Mouse (Mus musculus): ENCODE measurements around the gene Lancl3. TPM values are rescaled to one million over a fixed set of nuclear protein-coding genes. Genes with fewer than 3 reads are reported as not detected.
"Not testable (repeated sequence)": the region's sequence is repeated elsewhere in the genome, so short reads cannot be mapped to it uniquely, and the experiment has no call there.

Gene Lancl3
- polyA plus RNA-seq, 1 experiment from 2014 or later: 0.29 TPM

- peak overlapping the region; percentile 21; the same call in 1 of the 2 replicates for H3K4me2 ChIP-seq (ENCODE audit: low read depth, low read length)
- H3K27ac ChIP-seq (replicated peaks; ENCODE audit: low read depth, low read length): no peak overlapping the region
- H3K4me3 ChIP-seq (ENCODE audit: low read depth, low read length): peak overlapping the region; percentile 55
- H3K27me3 ChIP-seq (ENCODE audit: control insufficient read depth, insufficient read depth, low read length): no peaks in the 10 kb centered on the region
- DNase-seq (ENCODE audit: low spot score): no peak
- no peaks in the 10 kb centered on the region for H3K36me3 ChIP-seq (replicated peaks; ENCODE audit: control insufficient read depth, insufficient read depth, low read depth, low read length)
- no peak for ATAC-seq (replicated peaks; ENCODE audit: insufficient number of reproducible peaks, low FRiP score, low TSS enrichment, low read depth)
- H3K4me1 ChIP-seq (ENCODE audit: control insufficient read depth, insufficient read depth, low read length): no peaks in the 10 kb centered on the region
- no peaks in the 10 kb centered on the region for H3K9me3 ChIP-seq (replicated peaks; ENCODE audit: control insufficient read depth, low read length)
- WGBS: 25% methylated on average over 8 of the region's 8 CpGs
- H3K9ac ChIP-seq (replicated peaks; ENCODE audit: low read length): no peak overlapping the region
Observed at GRCm38 (mm10) chrX:9271947-9272459, 72.3 kb downstream of the Lancl3 start.

- Histone ChIP-seq H3K9me3 (replicated peaks; ENCODE audit: control insufficient read depth, low read length) (no peaks in the 10 kb centered on the region), H3K4me1 (ENCODE audit: control insufficient read depth, insufficient read depth, low read length) (no peaks in the 10 kb centered on the region), H3K27ac (replicated peaks; ENCODE audit: low read depth, low read length) (no peak within 1 kb of the TSS), H3K4me3 (ENCODE audit: low read depth, low read length) (peak within 1 kb of the TSS; percentile 55), H3K4me2 (ENCODE audit: low read depth, low read length) (peak within 1 kb of the TSS; percentile 52), H3K9ac (replicated peaks; ENCODE audit: low read length) (peak within 1 kb of the TSS; percentile 65), H3K36me3 (replicated peaks; ENCODE audit: control insufficient read depth, insufficient read depth, low read depth, low read length) (no peaks in the 10 kb centered on the region), H3K27me3 (ENCODE audit: control insufficient read depth, insufficient read depth, low read length) (no peaks in the 10 kb centered on the region)
- 9% methylated on average over 39 of the region's 94 CpGs for WGBS
- DNase-seq (ENCODE audit: low spot score) (peak; percentile 57), ATAC-seq (replicated peaks; ENCODE audit: insufficient number of reproducible peaks, low FRiP score, low TSS enrichment, low read depth) (peak; percentile 93)
Observed at GRCm38 (mm10) chrX:9272460-9273361, 73.0 kb downstream of the Lancl3 start, which contains the start of gene Xk. Gene Xk, plus strand, starts transcription at chrX:9272756.

GRCm38 (mm10) chrX:9273377-9274002 lies 73.8 kb downstream of the Lancl3 start:
- Histone ChIP-seq H3K27me3 (ENCODE audit: control insufficient read depth, insufficient read depth, low read length) (no peaks in the 10 kb centered on the region), H3K36me3 (replicated peaks; ENCODE audit: control insufficient read depth, insufficient read depth, low read depth, low read length) (no peaks in the 10 kb centered on the region), H3K9ac (replicated peaks; ENCODE audit: low read length) (no peak overlapping the region), H3K4me2 (ENCODE audit: low read depth, low read length) (no peak overlapping the region), H3K4me1 (ENCODE audit: control insufficient read depth, insufficient read depth, low read length) (no peaks in the 10 kb centered on the region), H3K4me3 (ENCODE audit: low read depth, low read length) (peak overlapping the region; percentile 55; the same call in 1 of the 2 replicates), H3K9me3 (replicated peaks; ENCODE audit: control insufficient read depth, low read length) (no peaks in the 10 kb centered on the region), H3K27ac (replicated peaks; ENCODE audit: low read depth, low read length) (no peak overlapping the region)
- ATAC-seq (replicated peaks; ENCODE audit: insufficient number of reproducible peaks, low FRiP score, low TSS enrichment, low read depth): no peak
- no peak for DNase-seq (ENCODE audit: low spot score)
- WGBS: 53% methylated on average over 12 of the region's 12 CpGs

- 77% methylated on average over 8 of the region's 8 CpGs for WGBS
- Histone ChIP-seq H3K4me3 (ENCODE audit: low read depth, low read length) (no peak overlapping the region), H3K4me1 (ENCODE audit: control insufficient read depth, insufficient read depth, low read length) (no peaks in the 10 kb centered on the region), H3K27me3 (ENCODE audit: control insufficient read depth, insufficient read depth, low read length) (no peaks in the 10 kb centered on the region), H3K4me2 (ENCODE audit: low read depth, low read length) (no peak overlapping the region), H3K36me3 (replicated peaks; ENCODE audit: control insufficient read depth, insufficient read depth, low read depth, low read length) (no peaks in the 10 kb centered on the region), H3K9ac (replicated peaks; ENCODE audit: low read length) (no peak overlapping the region), H3K27ac (replicated peaks; ENCODE audit: low read depth, low read length) (no peak overlapping the region), H3K9me3 (replicated peaks; ENCODE audit: control insufficient read depth, low read length) (no peaks in the 10 kb centered on the region)
- ATAC-seq (replicated peaks; ENCODE audit: insufficient number of reproducible peaks, low FRiP score, low TSS enrichment, low read depth): no peak
- no peak for DNase-seq (ENCODE audit: low spot score)
Observed at GRCm38 (mm10) chrX:9274321-9274720, 74.6 kb downstream of the Lancl3 start.

- WGBS: no CpG with 5 or more reads among the region's 1 CpGs
- not testable (repeated sequence) for H3K27me3 ChIP-seq (ENCODE audit: control insufficient read depth, insufficient read depth, low read length); H3K4me3 ChIP-seq (ENCODE audit: low read depth, low read length); H3K9me3 ChIP-seq (replicated peaks; ENCODE audit: control insufficient read depth, low read length); H3K9ac ChIP-seq (replicated peaks; ENCODE audit: low read length); H3K4me1 ChIP-seq (ENCODE audit: control insufficient read depth, insufficient read depth, low read length); DNase-seq (ENCODE audit: low spot score); ATAC-seq (replicated peaks; ENCODE audit: insufficient number of reproducible peaks, low FRiP score, low TSS enrichment, low read depth); H3K4me2 ChIP-seq (ENCODE audit: low read depth, low read length); H3K36me3 ChIP-seq (replicated peaks; ENCODE audit: control insufficient read depth, insufficient read depth, low read depth, low read length); H3K27ac ChIP-seq (replicated peaks; ENCODE audit: low read depth, low read length)
Observed at GRCm38 (mm10) chrX:9283464-9283863, 83.8 kb downstream of the Lancl3 start, which contains the start of gene H2al1m. Gene H2al1m, plus strand, starts transcription at chrX:9283764.

GRCm38 (mm10) chrX:9293140-9293829 lies 93.6 kb downstream of the Lancl3 start:
- 83% methylated on average over 3 of the region's 4 CpGs for WGBS
- ATAC-seq (replicated peaks; ENCODE audit: insufficient number of reproducible peaks, low FRiP score, low TSS enrichment, low read depth): not testable (repeated sequence)

GRCm38 (mm10) chrX:9298413-9298864 lies 98.7 kb downstream of the Lancl3 start:
- no peaks in the 10 kb centered on the region for H3K27me3 ChIP-seq (ENCODE audit: control insufficient read depth, insufficient read depth, low read length)
- no peak overlapping the region for H3K9ac ChIP-seq (replicated peaks; ENCODE audit: low read length)
- ATAC-seq (replicated peaks; ENCODE audit: insufficient number of reproducible peaks, low FRiP score, low TSS enrichment, low read depth) (no peak), DNase-seq (ENCODE audit: low spot score) (no peak)
- no peak overlapping the region for H3K27ac ChIP-seq (replicated peaks; ENCODE audit: low read depth, low read length)
- WGBS: 93% methylated on average over 5 of the region's 5 CpGs
- H3K9me3 ChIP-seq (replicated peaks; ENCODE audit: control insufficient read depth, low read length): no peaks in the 10 kb centered on the region
- H3K36me3 ChIP-seq (replicated peaks; ENCODE audit: control insufficient read depth, insufficient read depth, low read depth, low read length): no peaks in the 10 kb centered on the region
- H3K4me2 ChIP-seq (ENCODE audit: low read depth, low read length): no peak overlapping the region
- no peaks in the 10 kb centered on the region for H3K4me1 ChIP-seq (ENCODE audit: control insufficient read depth, insufficient read depth, low read length)
- no peak overlapping the region for H3K4me3 ChIP-seq (ENCODE audit: low read depth, low read length)

More at GRCm38 (mm10) chrX:9293140-9293829, 93.6 kb downstream of the Lancl3 start:
- not testable (repeated sequence) for H3K27me3 ChIP-seq (ENCODE audit: control insufficient read depth, insufficient read depth, low read length); DNase-seq (ENCODE audit: low spot score); H3K36me3 ChIP-seq (replicated peaks; ENCODE audit: control insufficient read depth, insufficient read depth, low read depth, low read length); H3K9me3 ChIP-seq (replicated peaks; ENCODE audit: control insufficient read depth, low read length); H3K4me1 ChIP-seq (ENCODE audit: control insufficient read depth, insufficient read depth, low read length); H3K4me3 ChIP-seq (ENCODE audit: low read depth, low read length); H3K4me2 ChIP-seq (ENCODE audit: low read depth, low read length); H3K27ac ChIP-seq (replicated peaks; ENCODE audit: low read depth, low read length); H3K9ac ChIP-seq (replicated peaks; ENCODE audit: low read length)
